Mouse (Mus musculus): ENCODE results near the gene Sncb. TPM values are rescaled to one million over a fixed set of nuclear protein-coding genes. Genes with fewer than 3 reads are reported as not detected.

The Sncb gene
- total and polyA plus RNA-seq, 2 experiments from 2014 or later = not detected

GRCm38 (mm10) chr13:54726131-54726530 is 40.3 kb downstream of the Sncb start:
- no peak for TF ChIP-seq CTCF (IDR thresholded peaks at IDR 0.05; ENCODE audit: low read depth)
- TF ChIP-seq EP300 (IDR thresholded peaks at IDR 0.05; ENCODE audit: low read depth) = no peak
- peaks cover 6% of the 10 kb centered on the region; the same call in 1 of the 2 replicates for H3K27me3 ChIP-seq (ENCODE audit: control insufficient read depth, insufficient read depth, low read length)
- ATAC-seq (ENCODE audit: insufficient read depth, low read depth) (no peak), DNase-seq (ENCODE audit: low spot score) (no peak)
- H3K4me3 ChIP-seq (ENCODE audit: low read depth, low read length) = no peak overlapping the region
- no peaks in the 10 kb centered on the region for H3K4me1 ChIP-seq (ENCODE audit: control insufficient read depth, insufficient read depth)
- H3K27ac ChIP-seq (ENCODE audit: low read depth) = no peak overlapping the region
- 42% methylated on average over 11 of the region's 11 CpGs for whole genome bisulfite sequencing
- no peaks in the 10 kb centered on the region for H3K36me3 ChIP-seq (replicated peaks; ENCODE audit: control insufficient read depth, insufficient read depth, low read length)
- no peak overlapping the region for H3K9ac ChIP-seq (replicated peaks; ENCODE audit: low read depth, low read length)
- no peak overlapping the region for H3K4me2 ChIP-seq (ENCODE audit: low read depth, low read length)
- H3K9me3 ChIP-seq (replicated peaks; ENCODE audit: control insufficient read depth, low read length) = no peaks in the 10 kb centered on the region

- no peak overlapping the region for H3K9ac ChIP-seq (replicated peaks; ENCODE audit: low read depth, low read length)
- no peaks in the 10 kb centered on the region for H3K9me3 ChIP-seq (replicated peaks; ENCODE audit: control insufficient read depth, low read length)
- ATAC-seq (ENCODE audit: insufficient read depth, low read depth) (no peak), DNase-seq (ENCODE audit: low spot score) (no peak)
- H3K4me2 ChIP-seq (ENCODE audit: low read depth, low read length) = no peak overlapping the region
- no peak overlapping the region for H3K4me3 ChIP-seq (ENCODE audit: low read depth, low read length)
- 89% methylated on average over 3 of the region's 3 CpGs for WGBS
- TF ChIP-seq EP300 (IDR thresholded peaks at IDR 0.05; ENCODE audit: low read depth) = no peak
- no peak for TF ChIP-seq CTCF (IDR thresholded peaks at IDR 0.05; ENCODE audit: low read depth)
- H3K36me3 ChIP-seq (replicated peaks; ENCODE audit: control insufficient read depth, insufficient read depth, low read length) = no peaks in the 10 kb centered on the region
- no peak overlapping the region for H3K27ac ChIP-seq (ENCODE audit: low read depth)
- H3K27me3 ChIP-seq (ENCODE audit: control insufficient read depth, insufficient read depth, low read length) = 0 out of 2 replicates have a peak, but pooled peaks cover 3% of the 10 kb centered on the region
- no peaks in the 10 kb centered on the region for H3K4me1 ChIP-seq (ENCODE audit: control insufficient read depth, insufficient read depth)
Measured at GRCm38 (mm10) chr13:54723143-54723542, 43.3 kb downstream of the Sncb start.

- Histone ChIP-seq H3K4me2 (ENCODE audit: low read depth, low read length) (no peak overlapping the region), H3K36me3 (replicated peaks; ENCODE audit: control insufficient read depth, insufficient read depth, low read length) (no peaks in the 10 kb centered on the region), H3K27me3 (ENCODE audit: control insufficient read depth, insufficient read depth, low read length) (no peaks in the 10 kb centered on the region), H3K27ac (ENCODE audit: low read depth) (no peak overlapping the region), H3K4me1 (ENCODE audit: control insufficient read depth, insufficient read depth) (no peaks in the 10 kb centered on the region), H3K4me3 (ENCODE audit: low read depth, low read length) (no peak overlapping the region), H3K9ac (replicated peaks; ENCODE audit: low read depth, low read length) (no peak overlapping the region), H3K9me3 (replicated peaks; ENCODE audit: control insufficient read depth, low read length) (no peaks in the 10 kb centered on the region)
- TF ChIP-seq EP300 (IDR thresholded peaks at IDR 0.05; ENCODE audit: low read depth) (no peak), CTCF (IDR thresholded peaks at IDR 0.05; ENCODE audit: low read depth) (peak; percentile 52)
- no peak for ATAC-seq (ENCODE audit: insufficient read depth, low read depth)
- whole genome bisulfite sequencing = 0% methylated on average over 5 of the region's 5 CpGs
- peak; percentile 27 for DNase-seq (ENCODE audit: low spot score)
Measured at GRCm38 (mm10) chr13:54716916-54717315, 49.5 kb downstream of the Sncb start.

GRCm38 (mm10) chr13:54714996-54715395 is 51.4 kb downstream of the Sncb start:
- no peak for ATAC-seq (ENCODE audit: insufficient read depth, low read depth)

GRCm38 (mm10) chr13:54714393-54714792 is 52.0 kb downstream of the Sncb start:
- WGBS = 42% methylated on average over 4 of the region's 4 CpGs
- H3K27ac ChIP-seq (ENCODE audit: low read depth) = no peak overlapping the region
- no peak for TF ChIP-seq EP300 (IDR thresholded peaks at IDR 0.05; ENCODE audit: low read depth)
- no peak for TF ChIP-seq CTCF (IDR thresholded peaks at IDR 0.05; ENCODE audit: low read depth)

More at GRCm38 (mm10) chr13:54714996-54715395, 51.4 kb downstream of the Sncb start:
- no peaks in the 10 kb centered on the region for H3K27me3 ChIP-seq (ENCODE audit: control insufficient read depth, insufficient read depth, low read length)
- no peak overlapping the region for H3K27ac ChIP-seq (ENCODE audit: low read depth)
- H3K4me2 ChIP-seq (ENCODE audit: low read depth, low read length) = no peak overlapping the region
- no peaks in the 10 kb centered on the region for H3K36me3 ChIP-seq (replicated peaks; ENCODE audit: control insufficient read depth, insufficient read depth, low read length)
- TF ChIP-seq CTCF (IDR thresholded peaks at IDR 0.05; ENCODE audit: low read depth) (no peak), EP300 (IDR thresholded peaks at IDR 0.05; ENCODE audit: low read depth) (no peak)
- H3K4me3 ChIP-seq (ENCODE audit: low read depth, low read length) = no peak overlapping the region
- DNase-seq (ENCODE audit: low spot score) = no peak
- WGBS = 59% methylated on average over 10 of the region's 10 CpGs
- no peaks in the 10 kb centered on the region for H3K4me1 ChIP-seq (ENCODE audit: control insufficient read depth, insufficient read depth)
- H3K9ac ChIP-seq (replicated peaks; ENCODE audit: low read depth, low read length) = no peak overlapping the region
- no peaks in the 10 kb centered on the region for H3K9me3 ChIP-seq (replicated peaks; ENCODE audit: control insufficient read depth, low read length)

GRCm38 (mm10) chr13:54710866-54711265 is 55.5 kb downstream of the Sncb start:
- no peak for DNase-seq (ENCODE audit: low spot score)
- TF ChIP-seq EP300 (IDR thresholded peaks at IDR 0.05; ENCODE audit: low read depth) (no peak), CTCF (IDR thresholded peaks at IDR 0.05; ENCODE audit: low read depth) (no peak)
- 65% methylated on average over 3 of the region's 3 CpGs for WGBS
- no peaks in the 10 kb centered on the region for H3K27me3 ChIP-seq (ENCODE audit: control insufficient read depth, insufficient read depth, low read length)
- H3K4me3 ChIP-seq (ENCODE audit: low read depth, low read length) = no peak overlapping the region
- ATAC-seq (ENCODE audit: insufficient read depth, low read depth) = no peak
- H3K4me1 ChIP-seq (ENCODE audit: control insufficient read depth, insufficient read depth) = no peaks in the 10 kb centered on the region
- no peaks in the 10 kb centered on the region for H3K36me3 ChIP-seq (replicated peaks; ENCODE audit: control insufficient read depth, insufficient read depth, low read length)
- H3K9me3 ChIP-seq (replicated peaks; ENCODE audit: control insufficient read depth, low read length) = no peaks in the 10 kb centered on the region
- H3K4me2 ChIP-seq (ENCODE audit: low read depth, low read length) = no peak overlapping the region
- H3K9ac ChIP-seq (replicated peaks; ENCODE audit: low read depth, low read length) = no peak overlapping the region
- no peak overlapping the region for H3K27ac ChIP-seq (ENCODE audit: low read depth)

More at GRCm38 (mm10) chr13:54714393-54714792, 52.0 kb downstream of the Sncb start:
- Histone ChIP-seq H3K4me1 (ENCODE audit: control insufficient read depth, insufficient read depth) (no peaks in the 10 kb centered on the region), H3K9ac (replicated peaks; ENCODE audit: low read depth, low read length) (no peak overlapping the region), H3K9me3 (replicated peaks; ENCODE audit: control insufficient read depth, low read length) (no peaks in the 10 kb centered on the region), H3K4me2 (ENCODE audit: low read depth, low read length) (no peak overlapping the region), H3K4me3 (ENCODE audit: low read depth, low read length) (no peak overlapping the region), H3K27me3 (ENCODE audit: control insufficient read depth, insufficient read depth, low read length) (no peaks in the 10 kb centered on the region), H3K36me3 (replicated peaks; ENCODE audit: control insufficient read depth, insufficient read depth, low read length) (no peaks in the 10 kb centered on the region)
- DNase-seq (ENCODE audit: low spot score) (no peak), ATAC-seq (ENCODE audit: insufficient read depth, low read depth) (no peak)

Other genes starting within 250 kb of the Sncb start
- 106 and 130 TPM in 2 replicates for gene 4833439L19Rik, start 201.2 kb downstream of the Sncb start, total RNA-seq (2014; rRNA removed; ENCODE audit: low replicate concordance)
- gene 4833439L19Rik, start 201.2 kb downstream of the Sncb start, polyA plus RNA-seq (2015; fragmentation: Nextera tagmentation; extraction: Ambion mirVana) = 100 and 110 TPM in 2 replicates
- 13.6 and 85.9 TPM in 2 replicates for gene Arl10, start 191.6 kb downstream of the Sncb start, total RNA-seq (2014; rRNA removed; ENCODE audit: low replicate concordance)
- gene Arl10, start 191.6 kb downstream of the Sncb start, polyA plus RNA-seq (2015; fragmentation: Nextera tagmentation; extraction: Ambion mirVana) = 9.4 and 10.7 TPM in 2 replicates
- gene Nop16, start 176.5 kb downstream of the Sncb start, total RNA-seq (2014; rRNA removed; ENCODE audit: low replicate concordance) = 12.1 and 22.9 TPM in 2 replicates
- gene Nop16, start 176.5 kb downstream of the Sncb start, polyA plus RNA-seq (2015; fragmentation: Nextera tagmentation; extraction: Ambion mirVana) = 29.9 and 30.0 TPM in 2 replicates
- gene Higd2a, start 176.4 kb downstream of the Sncb start, total RNA-seq (2014; rRNA removed; ENCODE audit: low replicate concordance) = 262 and 392 TPM in 2 replicates
- gene Higd2a, start 176.4 kb downstream of the Sncb start, polyA plus RNA-seq (2015; fragmentation: Nextera tagmentation; extraction: Ambion mirVana) = 496 and 515 TPM in 2 replicates
- gene Cltb, start 155.3 kb downstream of the Sncb start, total RNA-seq (2014; rRNA removed; ENCODE audit: low replicate concordance) = 32.1 and 43.6 TPM in 2 replicates
- gene Cltb, start 155.3 kb downstream of the Sncb start, polyA plus RNA-seq (2015; fragmentation: Nextera tagmentation; extraction: Ambion mirVana) = 66.0 and 66.2 TPM in 2 replicates
- 32.1 and 48.9 TPM in 2 replicates for gene Faf2, start 144.8 kb downstream of the Sncb start, total RNA-seq (2014; rRNA removed; ENCODE audit: low replicate concordance)
- 27.2 and 29.2 TPM in 2 replicates for gene Faf2, start 144.8 kb downstream of the Sncb start, polyA plus RNA-seq (2015; fragmentation: Nextera tagmentation; extraction: Ambion mirVana)
- gene Rnf44, start 72.7 kb downstream of the Sncb start, total RNA-seq (2014; rRNA removed; ENCODE audit: low replicate concordance) = 40.1 and 55.1 TPM in 2 replicates
- gene Rnf44, start 72.7 kb downstream of the Sncb start, polyA plus RNA-seq (2015; fragmentation: Nextera tagmentation; extraction: Ambion mirVana) = 28.3 and 30.8 TPM in 2 replicates
- gene Cdhr2, start 65.1 kb downstream of the Sncb start, total RNA-seq (2014; rRNA removed; ENCODE audit: low replicate concordance) = 0.04 TPM in 1 of 2 replicates, not detected in the other
- gene Cdhr2, start 65.1 kb downstream of the Sncb start, polyA plus RNA-seq (2015; fragmentation: Nextera tagmentation; extraction: Ambion mirVana) = not detected in 2 replicates
- not detected in 2 replicates for gene Gprin1, start 16.7 kb downstream of the Sncb start, total RNA-seq (2014; rRNA removed; ENCODE audit: low replicate concordance)
- 0.03 TPM in 1 of 2 replicates, not detected in the other for gene Gprin1, start 16.7 kb downstream of the Sncb start, polyA plus RNA-seq (2015; fragmentation: Nextera tagmentation; extraction: Ambion mirVana)
- not detected in 2 replicates for gene Eif4e1b, start 17.4 kb upstream of the Sncb start, total RNA-seq (2014; rRNA removed; ENCODE audit: low replicate concordance)
- gene Eif4e1b, start 17.4 kb upstream of the Sncb start, polyA plus RNA-seq (2015; fragmentation: Nextera tagmentation; extraction: Ambion mirVana) = not detected in 2 replicates
- 4.5 and 7.6 TPM in 2 replicates for gene Tspan17, start 22.8 kb upstream of the Sncb start, total RNA-seq (2014; rRNA removed; ENCODE audit: low replicate concordance)
- gene Tspan17, start 22.8 kb upstream of the Sncb start, polyA plus RNA-seq (2015; fragmentation: Nextera tagmentation; extraction: Ambion mirVana) = 7.5 and 9.3 TPM in 2 replicates
- 3.7 and 5.5 TPM in 2 replicates for gene Unc5a, start 182.8 kb upstream of the Sncb start, total RNA-seq (2014; rRNA removed; ENCODE audit: low replicate concordance)
- gene Unc5a, start 182.8 kb upstream of the Sncb start, polyA plus RNA-seq (2015; fragmentation: Nextera tagmentation; extraction: Ambion mirVana) = 0.70 and 0.88 TPM in 2 replicates